Mouse (Mus musculus) ES-E14 (cell line): ENCODE data around the gene Selenoi. TPM values are rescaled to one million over a fixed set of nuclear protein-coding genes. Genes with fewer than 3 reads are reported as not detected.

ENCODE experiments used
- DNase-seq: peaks from one replicate; pipeline ENCODE4 v3.0.0-alpha.2; 2013; ENCODE audit warnings: low read depth, low spot score
- H3K27ac ChIP-seq: 2 replicates; pipeline ENCODE4 v1.5.1; 2012; ENCODE audit warnings: low read depth, mild to moderate bottlenecking, low read length, moderate library complexity, mixed read lengths; ENCODE audit not compliant: poor library complexity, insufficient read depth, severe bottlenecking
- H3K36me3 ChIP-seq: 2 replicates; pipeline ENCODE4 v1.6.1; 2012; ENCODE audit warnings: mild to moderate bottlenecking, low read length, moderate library complexity, mixed read lengths; ENCODE audit not compliant: control insufficient read depth, poor library complexity, insufficient read depth, severe bottlenecking
- H3K4me1 ChIP-seq, 2 experiments: fragments of 150-350 bp in 1 of 2; sonication (generic) in 1 of 2; 2 replicates each; pipeline ENCODE4 v1.6.1; 2012; ENCODE audit warnings: low read length in 2 of 2, mild to moderate bottlenecking in 1 of 2, mixed read lengths in 1 of 2; ENCODE audit not compliant: control insufficient read depth in 2 of 2, insufficient read depth in 2 of 2, poor library complexity in 1 of 2
- H3K4me3 ChIP-seq, 2 experiments: fragments of 150-350 bp in 1 of 2; sonication (generic) in 1 of 2; 2 replicates each; pipeline ENCODE4 v1.5.1; 2012; ENCODE audit warnings: low read length in 2 of 2, low read depth in 1 of 2, mild to moderate bottlenecking in 1 of 2, mixed read lengths in 1 of 2; ENCODE audit not compliant: insufficient read depth in 1 of 2, poor library complexity in 1 of 2, severe bottlenecking in 1 of 2
- H3K9ac ChIP-seq: 2 replicates; pipeline ENCODE4 v1.6.1; 2012; ENCODE audit warnings: low read depth, mild to moderate bottlenecking, low read length, mixed read lengths; ENCODE audit not compliant: poor library complexity, insufficient read depth, severe bottlenecking
- H3K9me3 ChIP-seq: fragments of 150-350 bp; sonication (generic); 2 replicates; pipeline ENCODE4 v1.6.1; 2012; ENCODE audit warnings: low read depth, mild to moderate bottlenecking, low read length; ENCODE audit not compliant: control insufficient read depth, insufficient read depth
- CHD2 ChIP-seq: IDR thresholded peaks from 2 replicates; pipeline ENCODE4 v1.6.1; 2014; ENCODE audit warnings: mild to moderate bottlenecking, low read depth, low read length, inconsistent platforms
- HCFC1 ChIP-seq: IDR thresholded peaks from 2 replicates; pipeline ENCODE4 v1.6.1; 2012; ENCODE audit warnings: low read length, inconsistent platforms, borderline replicate concordance; ENCODE audit not compliant: insufficient read depth
- MAFK ChIP-seq: IDR thresholded peaks from 2 replicates; pipeline ENCODE4 v1.6.1; 2014; ENCODE audit warnings: mild to moderate bottlenecking, low read depth, low read length, inconsistent platforms; ENCODE audit not compliant: insufficient read depth
- ZC3H11A ChIP-seq: IDR thresholded peaks from 2 replicates; pipeline ENCODE4 v1.6.1; 2012; ENCODE audit warnings: low read depth, mild to moderate bottlenecking, inconsistent platforms, low read length, borderline replicate concordance
- ZNF384 ChIP-seq: IDR thresholded peaks from 2 replicates; pipeline ENCODE4 v1.6.1; 2012; ENCODE audit warnings: low read depth, low read length, inconsistent platforms
- in situ Hi-C, 2 experiments: fragments of 600-800 bp; cut with MboI; formaldehyde crosslinking; loops; one replicate each; pipeline ENCODE4 v1.15.1; 2025; ENCODE audit warnings: low sequenced_read_pairs in 2 of 2, inconsistent platforms in 1 of 2; ENCODE audit not compliant: unreplicated experiment in 2 of 2
- total RNA-seq: library from RNA; depleted of rRNA; stranded (reverse); fragments of 300-350 nt; gene quantifications from 2 replicates; pipeline ENCODE4 v1.2.3, GENCODE M21; 2012

Selenoi gene
- total RNA-seq, 1 experiment: 104 TPM

GRCm38 (mm10) chr5:30238533-30238932 lies 6.2 kb downstream of the Selenoi start:
- H3K4me1 ChIP-seq: no peaks in the 10 kb centered on the region
- no peak overlapping the region for H3K4me3 ChIP-seq
- no peaks in the 10 kb centered on the region for H3K36me3 ChIP-seq
- DNase-seq: no peak
- no peak overlapping the region for H3K9ac ChIP-seq
- TF ChIP-seq ZNF384 (no peak), ZC3H11A (no peak), MAFK (no peak), HCFC1 (no peak), CHD2 (no peak)
- no peaks in the 10 kb centered on the region for H3K9me3 ChIP-seq
- H3K27ac ChIP-seq: no peak overlapping the region
- in situ Hi-C loops: no loop called here

DNA sequence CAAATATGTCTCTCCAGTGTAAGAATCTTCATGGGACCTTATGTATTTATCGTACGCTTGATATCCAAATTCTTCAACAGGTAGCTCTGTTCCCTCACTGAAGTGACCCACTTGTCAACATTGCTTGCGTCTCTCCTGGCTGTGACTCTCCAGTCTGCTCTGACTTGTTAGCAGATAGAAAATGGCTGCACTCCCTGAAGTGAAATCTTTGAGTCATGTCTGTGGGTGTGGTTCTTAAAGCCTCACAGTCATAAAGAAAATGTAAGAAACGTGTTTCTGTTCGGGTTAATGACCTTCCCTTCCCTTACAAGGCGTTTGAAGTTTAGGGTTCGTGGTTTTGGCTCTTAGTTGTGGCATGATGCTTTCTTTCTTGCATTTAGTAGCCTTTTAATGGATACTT lies 8.2 kb downstream of the Selenoi start:
- H3K9ac ChIP-seq: no peak overlapping the region
- H3K36me3 ChIP-seq: no peaks in the 10 kb centered on the region
- DNase-seq: no peak
- no peak overlapping the region for H3K4me3 ChIP-seq
- no peaks in the 10 kb centered on the region for H3K9me3 ChIP-seq
- no peaks in the 10 kb centered on the region; a peak in 1 of 4 replicates for H3K4me1 ChIP-seq
- no peak overlapping the region for H3K27ac ChIP-seq
- in situ Hi-C loops: no loop called here
- TF ChIP-seq ZNF384 (no peak), ZC3H11A (no peak), HCFC1 (no peak), CHD2 (no peak), MAFK (no peak)

GRCm38 (mm10) chr5:30242410-30242809 lies 10.0 kb downstream of the Selenoi start:
- no peak for TF ChIP-seq CHD2
- TF ChIP-seq HCFC1: no peak
- no peak for TF ChIP-seq ZNF384
- no peak for TF ChIP-seq ZC3H11A
- TF ChIP-seq MAFK: no peak
- Histone ChIP-seq H3K9ac (no peak overlapping the region), H3K4me3 (no peak overlapping the region), H3K36me3 (no peaks in the 10 kb centered on the region), H3K27ac (no peak overlapping the region), H3K9me3 (no peaks in the 10 kb centered on the region), H3K4me1 (peaks cover 0 to 2% of the 10 kb centered on the region in 2 experiments; a peak in 1 of 4 replicates)
- DNase-seq: no peak
- in situ Hi-C loops: no loop called here

DNA sequence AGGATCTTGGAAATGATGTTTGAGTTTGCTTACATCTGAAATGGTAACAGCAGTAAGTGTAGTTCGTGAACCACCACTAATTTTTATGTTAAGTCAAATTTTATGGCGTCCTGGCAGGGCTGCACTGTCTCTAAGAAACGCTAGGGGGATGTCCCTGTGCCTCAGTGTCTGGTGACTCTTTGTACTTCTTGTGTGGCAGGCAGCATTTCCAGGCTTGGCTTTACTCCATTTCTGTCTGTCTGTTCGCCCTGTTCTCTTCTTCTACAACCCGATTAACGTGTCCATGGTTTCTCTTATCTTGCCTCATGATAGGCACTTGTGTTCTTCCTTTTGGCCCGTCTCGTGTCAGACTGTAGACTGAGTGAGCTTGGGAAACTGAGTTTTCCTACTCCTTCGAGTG lies 11.4 kb downstream of the Selenoi start:
- Histone ChIP-seq H3K4me1 (peaks cover 0 to 2% of the 10 kb centered on the region in 2 experiments; a peak in 1 of 4 replicates), H3K27ac (no peak overlapping the region), H3K9me3 (no peaks in the 10 kb centered on the region), H3K36me3 (no peaks in the 10 kb centered on the region), H3K4me3 (no peak overlapping the region), H3K9ac (no peak overlapping the region)
- in situ Hi-C loops: no loop called here
- peak; percentile 24 for DNase-seq
- TF ChIP-seq MAFK (no peak), HCFC1 (no peak), ZC3H11A (no peak), ZNF384 (no peak), CHD2 (no peak)
